In genomic region chr15:84065701-84066100, GRCm38 (mm10) we compare ENCODE assay signal across 29 mouse cellular contexts. TPM values are rescaled to one million over a fixed set of nuclear protein-coding genes. Genes with fewer than 3 reads are reported as not detected.
A peak's percentile ranks its signal among the peaks of the same experiment; 100 is the strongest.
DNase-seq lines count a peak whose midpoint lies in the region; ATAC-seq and TF ChIP-seq lines count a peak whose summit lies in the region.
"Had no signal": no experiment of that assay in that cellular context is flagged by ENCODE, and none has a peak within 500 bp of the region (broad histone marks: within the 10 kb centered on the region; RNA-seq: fewer than 3 reads in every experiment).

No protein-coding gene starts in this region.

- in situ Hi-C loops in Patski (cut with MboI; ENCODE audit: low pct_unique_long_range_greater_than_20kb), result no loop called here

- no peak overlapping the region for H3K27ac ChIP-seq in heart, adult 2 months
- no peak overlapping the region for H3K27ac ChIP-seq in liver, postnatal 0 days (ENCODE audit: low read depth)
- no peak overlapping the region for H3K27ac ChIP-seq in liver, embryonic 12.5 days
- H3K27ac ChIP-seq in embryonic fibroblast, embryonic 13.5 days (ENCODE audit: insufficient read depth, low read length), result no peak overlapping the region
- H3K27ac ChIP-seq in heart, embryonic 10.5 days, result no peak overlapping the region
- H3K27ac ChIP-seq: embryonic facial prominence, embryonic 13.5 days; limb, embryonic 10.5 days; liver, embryonic 15.5 days; midbrain, embryonic 15.5 days; neural tube, embryonic 15.5 days; stomach, embryonic 15.5 days had no signal

- no peak overlapping the region for H3K4me2 ChIP-seq in liver, postnatal 0 days (ENCODE audit: low read depth, low read length)
- H3K4me2 ChIP-seq in liver, embryonic 12.5 days, result no peak overlapping the region
- H3K4me2 ChIP-seq: liver, embryonic 15.5 days had no signal

- no peak overlapping the region for H3K4me3 ChIP-seq in heart, adult 2 months
- H3K4me3 ChIP-seq in liver, postnatal 0 days (ENCODE audit: low read depth, low read length), result no peak overlapping the region
- no peak overlapping the region for H3K4me3 ChIP-seq in liver, embryonic 12.5 days
- no peak overlapping the region for H3K4me3 ChIP-seq in embryonic fibroblast, embryonic 13.5 days (ENCODE audit: insufficient read depth, low read length)
- H3K4me3 ChIP-seq in heart, embryonic 10.5 days, result no peak overlapping the region
- H3K4me3 ChIP-seq: liver, embryonic 15.5 days had no signal

- intact Hi-C loops in heart, adult 2 months (cut with DNase I), result no loop called here
- intact Hi-C loops in heart, postnatal 36 days (cut with DNase I), result no loop called here

- no peaks in the 10 kb centered on the region for H3K36me3 ChIP-seq in heart, adult 2 months (ENCODE audit: control insufficient read depth, insufficient read depth, low read length)
- no peaks in the 10 kb centered on the region for H3K36me3 ChIP-seq in liver, postnatal 0 days (replicated peaks; ENCODE audit: insufficient read depth, low read length)
- no peaks in the 10 kb centered on the region for H3K36me3 ChIP-seq in liver, embryonic 12.5 days
- no peaks in the 10 kb centered on the region for H3K36me3 ChIP-seq in heart, embryonic 10.5 days
- H3K36me3 ChIP-seq: embryonic facial prominence, embryonic 13.5 days; limb, embryonic 10.5 days; liver, embryonic 15.5 days; midbrain, embryonic 15.5 days; neural tube, embryonic 15.5 days; stomach, embryonic 15.5 days had no signal

- H3K79me2 ChIP-seq in heart, adult 2 months (replicated peaks; ENCODE audit: control insufficient read depth, insufficient read depth, low read length), result no peaks in the 10 kb centered on the region

- TF ChIP-seq CTCF in heart, adult 2 months (IDR thresholded peaks at IDR 0.05), result 0 out of 2 replicates have a peak, but pooled peaks have one; percentile 14
- TF ChIP-seq CTCF in liver, postnatal 0 days (IDR thresholded peaks at IDR 0.05; ENCODE audit: low read depth), result 0 out of 2 replicates have a peak, but pooled peaks have one; percentile 17
- peak; percentile 53 for TF ChIP-seq CTCF in Patski (IDR thresholded peaks at IDR 0.05)
- TF ChIP-seq CTCF in embryonic fibroblast, embryonic 13.5 days (IDR thresholded peaks at IDR 0.05; ENCODE audit: borderline replicate concordance, insufficient read depth, low read length), result peak; percentile 15; the same call in 1 of the 2 replicates

- CTCF ChIA-PET in Patski (lab: Charles Lee), result no interaction called here

- no peak for TF ChIP-seq POLR2A in heart, adult 2 months (IDR thresholded peaks at IDR 0.05; ENCODE audit: insufficient read depth, low read depth, low read length)
- TF ChIP-seq POLR2A in embryonic fibroblast, embryonic 13.5 days (IDR thresholded peaks at IDR 0.05; ENCODE audit: low read depth, low read length), result no peak

- ATAC-seq in liver, postnatal 0 days, result no peak
- no peak for ATAC-seq in liver, embryonic 12.5 days
- no peak for ATAC-seq in Patski

- DNase-seq in heart, adult 2 months, result no peak
- DNase-seq in heart, postnatal 36 days, result no peak
- DNase-seq in liver, postnatal 0 days, result no peak
- no peak for DNase-seq in Patski (ENCODE audit: low read depth, low spot score)
- no peak for DNase-seq in heart, embryonic 10.5 days (ENCODE audit: low spot score)
- DNase-seq in MN1 (ENCODE audit: low spot score), result no peak
- DNase-seq: adrenal gland, postnatal 25 days; cerebellum, adult 9-11 months; heart, postnatal 4 days; kidney, adult 2 months; kidney, postnatal 10 days; lung, postnatal 14 days; thymus, postnatal 25 days had no signal

- no peak for TF ChIP-seq EP300 in heart, adult 2 months (IDR thresholded peaks at IDR 0.05; ENCODE audit: insufficient read depth, low read depth, low read length)
- TF ChIP-seq EP300 in liver, postnatal 0 days (IDR thresholded peaks at IDR 0.05; ENCODE audit: low read depth), result no peak

- H3K27me3 ChIP-seq in heart, adult 2 months (ENCODE audit: control insufficient read depth, insufficient read depth, low read length), result peaks cover 10% of the 10 kb centered on the region; the same call in 1 of the 2 replicates
- peaks cover 30% of the 10 kb centered on the region for H3K27me3 ChIP-seq in liver, postnatal 0 days (ENCODE audit: insufficient read depth, low read length)
- H3K27me3 ChIP-seq in liver, embryonic 12.5 days (replicated peaks), result peaks cover 55% of the 10 kb centered on the region
- peaks cover 18% of the 10 kb centered on the region for H3K27me3 ChIP-seq in Patski
- H3K27me3 ChIP-seq in heart, embryonic 10.5 days (ENCODE audit: insufficient read depth, poor library complexity, severe bottlenecking), result peaks cover 69% of the 10 kb centered on the region
- H3K27me3 ChIP-seq: midbrain, embryonic 15.5 days had no signal

- H3K4me1 ChIP-seq in heart, adult 2 months (ENCODE audit: control insufficient read depth, insufficient read depth, low read length), result no peaks in the 10 kb centered on the region
- H3K4me1 ChIP-seq in liver, postnatal 0 days (ENCODE audit: insufficient read depth), result no peaks in the 10 kb centered on the region
- no peaks in the 10 kb centered on the region for H3K4me1 ChIP-seq in liver, embryonic 12.5 days
- H3K4me1 ChIP-seq in embryonic fibroblast, embryonic 13.5 days (ENCODE audit: control insufficient read depth, insufficient read depth, low read length), result no peaks in the 10 kb centered on the region
- peaks cover 13% of the 10 kb centered on the region for H3K4me1 ChIP-seq in heart, embryonic 10.5 days
- H3K4me1 ChIP-seq: liver, embryonic 15.5 days had no signal

- POLR2A ChIA-PET in Patski (lab: Charles Lee), result no interaction called here

- H3K9ac ChIP-seq in heart, adult 2 months (ENCODE audit: low read depth, low read length), result no peak overlapping the region
- no peak overlapping the region for H3K9ac ChIP-seq in liver, postnatal 0 days (replicated peaks)
- H3K9ac ChIP-seq in liver, embryonic 12.5 days, result no peak overlapping the region
- H3K9ac ChIP-seq: liver, embryonic 15.5 days; stomach, embryonic 15.5 days had no signal

- 0 out of 2 replicates have a peak, but pooled peaks cover 9% of the 10 kb centered on the region for H3K9me3 ChIP-seq in liver, postnatal 0 days (ENCODE audit: low read length)
- 0 out of 2 replicates have a peak, but pooled peaks cover 4% of the 10 kb centered on the region for H3K9me3 ChIP-seq in liver, embryonic 12.5 days (replicated peaks)
- peaks cover 4% of the 10 kb centered on the region; the same call in 1 of the 2 replicates for H3K9me3 ChIP-seq in heart, embryonic 10.5 days
- H3K9me3 ChIP-seq: limb, embryonic 10.5 days; midbrain, embryonic 15.5 days; neural tube, embryonic 15.5 days; stomach, embryonic 15.5 days had no signal

- 70% methylated on average over 4 of the region's 4 CpGs for WGBS in heart, adult 2 months
- 62% methylated on average over 4 of the region's 4 CpGs for WGBS in liver, postnatal 0 days (ENCODE audit: insufficient replicate concordance)
- WGBS in liver, embryonic 12.5 days (ENCODE audit: insufficient replicate concordance), result 62% methylated on average over 4 of the region's 4 CpGs
- 65% methylated on average over 4 of the region's 4 CpGs for WGBS in heart, embryonic 10.5 days

RNA-seq across cellular contexts. Expression of gene Efcab6, which starts 0.5 kb away (rescaled TPM):
- not detected for total RNA-seq in heart, adult 2 months (2021)
- 0.06 and 0.18 TPM in 2 replicates for polyA plus RNA-seq in heart, adult 2 months (2012; rRNA removed)
- not detected for total RNA-seq in heart, postnatal 36 days (2021)
- polyA plus RNA-seq in liver, postnatal 0 days (2015; fragmentation: Nextera tagmentation; extraction: Ambion mirVana), result not detected in 2 replicates
- not detected in 2 replicates for polyA plus RNA-seq in liver, embryonic 12.5 days (2016; fragmentation: Nextera tagmentation; extraction: Ambion mirVana)
- not detected for polyA plus RNA-seq in Patski (2021)
- polyA plus RNA-seq in embryonic fibroblast, embryonic 13.5 days (2011; ENCODE audit: insufficient read length, low read depth, missing spikeins), result not detected in 2 replicates
- not detected in 2 replicates for polyA plus RNA-seq in heart, embryonic 10.5 days (2016; fragmentation: Nextera tagmentation; extraction: Ambion mirVana)
- total RNA-seq: granulocyte monocyte progenitor cell, adult 5-6 weeks; heart, postnatal 4 days; megakaryocyte, adult 5-6 weeks had no signal
- polyA plus RNA-seq: limb, embryonic 10.5 days; liver, embryonic 15.5 days had no signal

RNA-seq across cellular contexts. Expression of gene Sult4a1, which starts 39.9 kb away (rescaled TPM):
- total RNA-seq in heart, adult 2 months (2021), result under 1 TPM in 1 of 2 experiments, not detected in 1; 0.20 TPM
- 0.86 and 0.91 TPM in 2 replicates for polyA plus RNA-seq in heart, adult 2 months (2012; rRNA removed)
- under 1 TPM in 1 of 2 experiments, not detected in 1; 0.39 TPM for total RNA-seq in heart, postnatal 36 days (2021)
- 0.06 TPM in 1 of 2 replicates, not detected in the other for polyA plus RNA-seq in liver, postnatal 0 days (2015; fragmentation: Nextera tagmentation; extraction: Ambion mirVana)
- 0.14 and 0.18 TPM in 2 replicates for polyA plus RNA-seq in liver, embryonic 12.5 days (2016; fragmentation: Nextera tagmentation; extraction: Ambion mirVana)
- polyA plus RNA-seq in Patski (2021), result 0.83 TPM
- polyA plus RNA-seq in embryonic fibroblast, embryonic 13.5 days (2011; ENCODE audit: insufficient read length, low read depth, missing spikeins), result 1.0 and 3.6 TPM in 2 replicates
- polyA plus RNA-seq in heart, embryonic 10.5 days (2016; fragmentation: Nextera tagmentation; extraction: Ambion mirVana), result 0.86 and 1.8 TPM in 2 replicates
- total RNA-seq: gastrocnemius, adult 18-20 months; granulocyte monocyte progenitor cell, adult 5-6 weeks; megakaryocyte, adult 5-6 weeks had no signal

RNA-seq across cellular contexts. Expression of gene Pnpla5, which starts 57.3 kb away (rescaled TPM):
- total RNA-seq in heart, adult 2 months (2021), result not detected
- 0.15 TPM in 1 of 2 replicates, not detected in the other for polyA plus RNA-seq in heart, adult 2 months (2012; rRNA removed)
- not detected for total RNA-seq in heart, postnatal 36 days (2021)
- polyA plus RNA-seq in liver, postnatal 0 days (2015; fragmentation: Nextera tagmentation; extraction: Ambion mirVana), result 0.05 TPM in 1 of 2 replicates, not detected in the other
- 0.07 TPM in 1 of 2 replicates, not detected in the other for polyA plus RNA-seq in liver, embryonic 12.5 days (2016; fragmentation: Nextera tagmentation; extraction: Ambion mirVana)
- polyA plus RNA-seq in Patski (2021), result not detected
- polyA plus RNA-seq in embryonic fibroblast, embryonic 13.5 days (2011; ENCODE audit: insufficient read length, low read depth, missing spikeins), result not detected in 2 replicates
- polyA plus RNA-seq in heart, embryonic 10.5 days (2016; fragmentation: Nextera tagmentation; extraction: Ambion mirVana), result not detected in 2 replicates
- total RNA-seq: adrenal gland, postnatal 25 days; granulocyte monocyte progenitor cell, adult 5-6 weeks; heart, postnatal 4 days; layer of hippocampus, adult 18-20 months; left cerebral cortex, adult 18-20 months; megakaryocyte, adult 5-6 weeks had no signal
- polyA plus RNA-seq: embryonic facial prominence, embryonic 13.5 days; forebrain, embryonic 16.5 days; heart, embryonic 14.5 days; hindbrain, embryonic 16.5 days; limb, embryonic 10.5 days; liver, embryonic 15.5 days; midbrain, embryonic 15.5 days; neural tube, embryonic 15.5 days; stomach, embryonic 15.5 days had no signal
